Mouse (Mus musculus): ENCODE results near the gene Chrm3. TPM values are rescaled to one million over a fixed set of nuclear protein-coding genes. Genes with fewer than 3 reads are reported as not detected.

The Chrm3 gene
- polyA plus RNA-seq, 1 experiment from 2014 or later, result 0.31 TPM

GRCm38 (mm10) chr13:10138878-10139277, 221.8 kb downstream of the Chrm3 start:
- ATAC-seq (ENCODE audit: low read depth), result no peak
- H3K4me3 ChIP-seq (ENCODE audit: low read length), result no peak overlapping the region
- H3K36me3 ChIP-seq (ENCODE audit: control insufficient read depth, insufficient read depth, low read length), result no peaks in the 10 kb centered on the region
- H3K4me1 ChIP-seq (replicated peaks; ENCODE audit: control insufficient read depth, insufficient read depth, low read length), result no peaks in the 10 kb centered on the region
- no peak overlapping the region for H3K27ac ChIP-seq (ENCODE audit: low read length)
- no peak overlapping the region for H3K9ac ChIP-seq (ENCODE audit: low read length)
- no peaks in the 10 kb centered on the region for H3K27me3 ChIP-seq (ENCODE audit: control insufficient read depth, insufficient read depth, low read depth, low read length)
- no peaks in the 10 kb centered on the region for H3K9me3 ChIP-seq (ENCODE audit: control insufficient read depth, low read length)
- 87% methylated on average over 4 of the region's 4 CpGs for WGBS
- H3K4me2 ChIP-seq (ENCODE audit: low read depth, low read length), result no peak overlapping the region

GRCm38 (mm10) chr13:10131064-10131463, 229.6 kb downstream of the Chrm3 start:
- Histone ChIP-seq H3K9ac (ENCODE audit: low read length) (no peak overlapping the region), H3K27me3 (ENCODE audit: control insufficient read depth, insufficient read depth, low read depth, low read length) (no peaks in the 10 kb centered on the region), H3K4me1 (replicated peaks; ENCODE audit: control insufficient read depth, insufficient read depth, low read length) (no peaks in the 10 kb centered on the region), H3K9me3 (ENCODE audit: control insufficient read depth, low read length) (no peaks in the 10 kb centered on the region), H3K36me3 (ENCODE audit: control insufficient read depth, insufficient read depth, low read length) (no peaks in the 10 kb centered on the region), H3K4me3 (ENCODE audit: low read length) (no peak overlapping the region), H3K27ac (ENCODE audit: low read length) (no peak overlapping the region), H3K4me2 (ENCODE audit: low read depth, low read length) (no peak overlapping the region)
- ATAC-seq (ENCODE audit: low read depth), result no peak
- WGBS, result 60% methylated on average over 2 of the region's 2 CpGs

GRCm38 (mm10) chr13:10112211-10112610, 248.4 kb downstream of the Chrm3 start:
- Histone ChIP-seq H3K9me3 (ENCODE audit: control insufficient read depth, low read length) (no peaks in the 10 kb centered on the region), H3K27me3 (ENCODE audit: control insufficient read depth, insufficient read depth, low read depth, low read length) (no peaks in the 10 kb centered on the region), H3K27ac (ENCODE audit: low read length) (0 out of 2 replicates have a peak overlapping the region, but pooled peaks have one; percentile 5), H3K4me2 (ENCODE audit: low read depth, low read length) (no peak overlapping the region), H3K36me3 (ENCODE audit: control insufficient read depth, insufficient read depth, low read length) (no peaks in the 10 kb centered on the region), H3K4me1 (replicated peaks; ENCODE audit: control insufficient read depth, insufficient read depth, low read length) (no peaks in the 10 kb centered on the region), H3K9ac (ENCODE audit: low read length) (no peak overlapping the region), H3K4me3 (ENCODE audit: low read length) (no peak overlapping the region)
- WGBS, result 45% methylated on average over 2 of the region's 2 CpGs
- ATAC-seq (ENCODE audit: low read depth), result peak; percentile 91

GRCm38 (mm10) chr13:10109542-10109941, 251.1 kb downstream of the Chrm3 start:
- H3K36me3 ChIP-seq (ENCODE audit: control insufficient read depth, insufficient read depth, low read length), result no peaks in the 10 kb centered on the region
- no peak overlapping the region for H3K9ac ChIP-seq (ENCODE audit: low read length)
- H3K27ac ChIP-seq (ENCODE audit: low read length), result no peak overlapping the region
- H3K27me3 ChIP-seq (ENCODE audit: control insufficient read depth, insufficient read depth, low read depth, low read length), result no peaks in the 10 kb centered on the region
- H3K9me3 ChIP-seq (ENCODE audit: control insufficient read depth, low read length), result no peaks in the 10 kb centered on the region
- H3K4me1 ChIP-seq (replicated peaks; ENCODE audit: control insufficient read depth, insufficient read depth, low read length), result no peaks in the 10 kb centered on the region
- H3K4me3 ChIP-seq (ENCODE audit: low read length), result no peak overlapping the region
- WGBS, result 35% methylated on average over 1 of the region's 1 CpGs
- ATAC-seq (ENCODE audit: low read depth), result peak; percentile 63; the same call in 1 of the 2 replicates
- H3K4me2 ChIP-seq (ENCODE audit: low read depth, low read length), result no peak overlapping the region

- Histone ChIP-seq H3K4me2 (ENCODE audit: low read depth, low read length) (no peak overlapping the region), H3K4me3 (ENCODE audit: low read length) (no peak overlapping the region), H3K27me3 (ENCODE audit: control insufficient read depth, insufficient read depth, low read depth, low read length) (no peaks in the 10 kb centered on the region), H3K36me3 (ENCODE audit: control insufficient read depth, insufficient read depth, low read length) (no peaks in the 10 kb centered on the region), H3K27ac (ENCODE audit: low read length) (no peak overlapping the region), H3K9me3 (ENCODE audit: control insufficient read depth, low read length) (no peaks in the 10 kb centered on the region), H3K4me1 (replicated peaks; ENCODE audit: control insufficient read depth, insufficient read depth, low read length) (no peaks in the 10 kb centered on the region), H3K9ac (ENCODE audit: low read length) (no peak overlapping the region)
- no peak for ATAC-seq (ENCODE audit: low read depth)
- WGBS, result 79% methylated on average over 7 of the region's 7 CpGs
Observed at GRCm38 (mm10) chr13:10107331-10107730, 253.3 kb downstream of the Chrm3 start.

GRCm38 (mm10) chr13:10090778-10091177, 269.9 kb downstream of the Chrm3 start:
- H3K4me1 ChIP-seq (replicated peaks; ENCODE audit: control insufficient read depth, insufficient read depth, low read length), result no peaks in the 10 kb centered on the region
- no peaks in the 10 kb centered on the region for H3K9me3 ChIP-seq (ENCODE audit: control insufficient read depth, low read length)
- no peaks in the 10 kb centered on the region for H3K27me3 ChIP-seq (ENCODE audit: control insufficient read depth, insufficient read depth, low read depth, low read length)
- H3K4me2 ChIP-seq (ENCODE audit: low read depth, low read length), result no peak overlapping the region
- peak; percentile 51; the same call in 1 of the 2 replicates for ATAC-seq (ENCODE audit: low read depth)
- no peak overlapping the region for H3K27ac ChIP-seq (ENCODE audit: low read length)
- WGBS, result 35% methylated on average over 4 of the region's 4 CpGs
- H3K4me3 ChIP-seq (ENCODE audit: low read length), result no peak overlapping the region
- H3K36me3 ChIP-seq (ENCODE audit: control insufficient read depth, insufficient read depth, low read length), result no peaks in the 10 kb centered on the region
- H3K9ac ChIP-seq (ENCODE audit: low read length), result no peak overlapping the region

- no peak for ATAC-seq (ENCODE audit: low read depth)
- Histone ChIP-seq H3K4me1 (replicated peaks; ENCODE audit: control insufficient read depth, insufficient read depth, low read length) (no peaks in the 10 kb centered on the region), H3K27me3 (ENCODE audit: control insufficient read depth, insufficient read depth, low read depth, low read length) (no peaks in the 10 kb centered on the region), H3K27ac (ENCODE audit: low read length) (no peak overlapping the region), H3K36me3 (ENCODE audit: control insufficient read depth, insufficient read depth, low read length) (no peaks in the 10 kb centered on the region), H3K9ac (ENCODE audit: low read length) (no peak overlapping the region), H3K4me3 (ENCODE audit: low read length) (no peak overlapping the region), H3K4me2 (ENCODE audit: low read depth, low read length) (no peak overlapping the region), H3K9me3 (ENCODE audit: control insufficient read depth, low read length) (no peaks in the 10 kb centered on the region)
- 81% methylated on average over 6 of the region's 6 CpGs for WGBS
Observed at GRCm38 (mm10) chr13:10086336-10086735, 274.3 kb downstream of the Chrm3 start.

- Histone ChIP-seq H3K36me3 (ENCODE audit: control insufficient read depth, insufficient read depth, low read length) (no peaks in the 10 kb centered on the region), H3K9me3 (ENCODE audit: control insufficient read depth, low read length) (no peaks in the 10 kb centered on the region), H3K4me3 (ENCODE audit: low read length) (no peak overlapping the region), H3K27me3 (ENCODE audit: control insufficient read depth, insufficient read depth, low read depth, low read length) (no peaks in the 10 kb centered on the region), H3K27ac (ENCODE audit: low read length) (no peak overlapping the region), H3K4me2 (ENCODE audit: low read depth, low read length) (no peak overlapping the region), H3K4me1 (replicated peaks; ENCODE audit: control insufficient read depth, insufficient read depth, low read length) (no peaks in the 10 kb centered on the region), H3K9ac (ENCODE audit: low read length) (no peak overlapping the region)
- ATAC-seq (ENCODE audit: low read depth), result no peak
- WGBS, result 71% methylated on average over 6 of the region's 6 CpGs
Observed at GRCm38 (mm10) chr13:10081896-10082426, 278.7 kb downstream of the Chrm3 start.

- H3K36me3 ChIP-seq (ENCODE audit: control insufficient read depth, insufficient read depth, low read length), result no peaks in the 10 kb centered on the region
- H3K4me2 ChIP-seq (ENCODE audit: low read depth, low read length), result no peak overlapping the region
- WGBS, result 4% methylated on average over 5 of the region's 5 CpGs
- peaks cover 8% of the 10 kb centered on the region for H3K4me1 ChIP-seq (replicated peaks; ENCODE audit: control insufficient read depth, insufficient read depth, low read length)
- no peak overlapping the region for H3K4me3 ChIP-seq (ENCODE audit: low read length)
- 0 out of 2 replicates have a peak overlapping the region, but pooled peaks have one; percentile 8 for H3K27ac ChIP-seq (ENCODE audit: low read length)
- H3K9me3 ChIP-seq (ENCODE audit: control insufficient read depth, low read length), result no peaks in the 10 kb centered on the region
- no peaks in the 10 kb centered on the region for H3K27me3 ChIP-seq (ENCODE audit: control insufficient read depth, insufficient read depth, low read depth, low read length)
- H3K9ac ChIP-seq (ENCODE audit: low read length), result peak overlapping the region; percentile 34; the same call in 1 of the 2 replicates
- ATAC-seq (ENCODE audit: low read depth), result peak; percentile 89
Observed at GRCm38 (mm10) chr13:10071165-10071564, 289.5 kb downstream of the Chrm3 start.
